Mouse (Mus musculus): ENCODE measurements at regions not wholly inside any gene's neighbourhood (a gene's known extent, or its start where the extent isn't known, plus 50 kb on each side); places are given as distances from the start of the nearest gene placed in this dataset.

DNA sequence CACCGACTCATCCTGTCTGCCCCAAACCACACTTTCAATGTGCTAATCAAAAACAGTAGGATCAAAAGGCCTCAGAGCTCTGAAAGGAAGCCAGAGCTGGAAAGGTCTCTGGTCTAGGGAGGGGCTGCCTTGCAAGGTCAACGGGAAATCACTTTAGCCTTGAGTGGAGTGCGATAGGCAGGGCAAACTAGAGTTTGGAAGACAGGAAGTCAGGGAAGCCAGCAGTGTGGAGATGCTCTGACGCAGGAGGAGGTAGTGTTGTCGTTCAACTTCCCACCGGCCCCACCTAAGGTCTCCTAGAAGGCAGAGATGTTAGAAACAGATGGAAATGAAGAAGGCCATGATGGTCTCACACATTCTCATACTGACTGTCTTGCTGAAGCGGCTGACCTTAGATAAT, 52.0 kb upstream of the Trp53i11 start:
- peak; percentile 63 for DNase-seq

DNA sequence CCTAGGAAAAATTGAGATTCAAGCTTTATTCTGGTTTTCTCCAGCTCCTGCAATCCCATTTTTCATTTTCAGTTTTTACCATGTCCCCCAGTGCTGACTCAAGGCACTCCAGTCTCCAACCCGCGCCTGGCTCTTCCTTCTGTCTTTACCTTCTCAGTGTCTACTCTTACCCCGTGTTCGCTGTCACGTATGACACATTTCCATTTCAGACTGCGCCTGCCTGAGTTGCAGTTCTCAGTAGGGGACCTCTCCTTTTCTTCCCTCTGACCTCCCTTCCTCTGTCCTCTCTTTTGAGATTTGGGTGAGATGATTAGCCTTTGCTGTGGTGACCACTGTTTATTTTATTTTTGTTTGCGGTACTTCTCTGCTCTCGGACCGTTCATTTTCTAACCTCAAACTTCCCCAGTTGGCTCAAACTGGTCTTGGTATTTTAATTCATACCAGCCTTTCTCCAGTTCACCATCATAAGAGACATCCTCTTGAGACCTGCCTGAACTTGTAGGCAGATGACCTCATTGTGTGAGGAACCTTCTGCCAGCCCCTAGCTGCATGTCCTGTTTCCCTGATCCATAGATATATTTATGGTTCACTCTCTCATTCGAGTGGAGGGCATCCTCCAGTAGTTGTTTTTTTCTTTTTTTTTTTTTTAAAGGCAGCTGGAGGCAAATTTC, 53.9 kb upstream of the Trp53i11 start:
- no peak for DNase-seq

DNA sequence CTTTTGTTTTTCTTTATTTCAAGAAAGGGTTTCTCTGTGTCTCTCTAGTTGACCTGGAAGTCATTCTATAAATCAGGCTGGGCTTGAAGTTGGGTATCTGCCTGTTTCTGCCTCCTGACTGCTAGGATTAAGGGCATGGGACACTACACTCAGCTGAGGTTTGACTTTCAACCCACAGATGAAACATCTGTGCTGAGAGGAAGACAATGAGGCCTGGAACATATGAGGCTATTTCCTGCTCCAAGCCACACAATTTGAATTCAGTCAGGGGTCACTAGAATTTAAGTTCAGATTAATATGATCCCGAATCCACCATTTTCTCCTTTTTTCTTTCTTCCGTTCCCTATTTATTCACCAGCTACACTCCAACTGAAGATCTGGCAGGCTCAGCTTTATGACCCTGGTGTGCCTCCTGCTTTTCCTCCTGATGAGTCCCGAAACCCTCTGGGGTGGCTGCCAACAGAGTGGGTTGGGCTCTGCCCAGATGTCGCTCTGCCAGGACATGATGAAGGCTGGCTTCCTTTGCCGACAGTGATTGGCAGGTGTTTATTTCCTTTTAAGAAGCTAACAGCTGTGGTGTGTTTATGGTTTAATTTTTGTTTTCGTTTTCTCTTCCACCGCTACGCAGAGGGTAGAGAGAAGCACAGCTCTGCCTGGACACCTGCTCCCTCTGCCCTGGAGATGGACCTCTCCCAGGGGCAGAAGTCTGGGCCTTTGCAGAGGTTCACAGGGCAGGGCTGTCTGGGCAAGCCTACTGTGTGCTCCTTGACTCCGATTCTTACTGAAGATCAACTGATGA, 55.3 kb upstream of the Trp53i11 start:
- peak; percentile 85 for DNase-seq

DNA sequence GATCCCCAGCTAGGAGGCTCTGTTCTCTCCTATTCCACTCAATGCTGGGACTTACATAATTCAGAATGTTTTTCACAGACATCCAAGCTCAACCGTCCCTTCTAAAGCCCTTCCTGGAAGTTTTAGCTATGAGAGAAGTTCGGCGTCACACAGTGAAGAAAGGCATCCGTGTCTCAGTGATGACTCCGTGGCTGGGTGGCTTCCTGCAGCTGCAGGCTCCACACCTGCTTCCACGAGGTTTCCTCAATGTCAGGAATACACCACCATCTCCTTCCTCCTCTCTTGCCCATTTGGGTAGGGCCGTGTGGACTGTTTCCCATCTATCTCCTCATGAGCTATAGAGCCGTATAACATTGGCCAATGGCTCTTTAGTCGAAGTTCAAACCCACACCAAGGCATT, 56.1 kb upstream of the Trp53i11 start:
- DNase-seq, result no peak

DNA sequence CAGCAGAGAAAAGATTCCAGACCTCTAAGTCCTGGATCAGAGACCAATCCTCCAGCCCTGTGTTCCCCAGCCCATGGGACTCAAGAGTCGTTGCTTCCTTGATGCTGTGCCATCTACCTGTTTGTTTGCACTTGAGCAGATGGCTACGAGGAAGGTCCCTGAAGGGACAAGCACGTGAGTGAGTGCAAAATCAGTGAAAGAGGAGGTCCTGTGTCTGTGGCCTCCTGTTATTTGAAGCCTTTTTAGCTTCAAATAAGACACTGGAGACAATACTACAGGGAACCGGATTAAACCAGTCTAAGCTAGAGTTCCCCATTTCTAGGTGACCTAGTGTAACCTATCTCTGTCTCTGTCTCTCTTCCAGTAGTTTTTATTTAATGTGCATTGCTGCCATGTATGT, 58.2 kb upstream of the Trp53i11 start:
- DNase-seq, result no peak

DNA sequence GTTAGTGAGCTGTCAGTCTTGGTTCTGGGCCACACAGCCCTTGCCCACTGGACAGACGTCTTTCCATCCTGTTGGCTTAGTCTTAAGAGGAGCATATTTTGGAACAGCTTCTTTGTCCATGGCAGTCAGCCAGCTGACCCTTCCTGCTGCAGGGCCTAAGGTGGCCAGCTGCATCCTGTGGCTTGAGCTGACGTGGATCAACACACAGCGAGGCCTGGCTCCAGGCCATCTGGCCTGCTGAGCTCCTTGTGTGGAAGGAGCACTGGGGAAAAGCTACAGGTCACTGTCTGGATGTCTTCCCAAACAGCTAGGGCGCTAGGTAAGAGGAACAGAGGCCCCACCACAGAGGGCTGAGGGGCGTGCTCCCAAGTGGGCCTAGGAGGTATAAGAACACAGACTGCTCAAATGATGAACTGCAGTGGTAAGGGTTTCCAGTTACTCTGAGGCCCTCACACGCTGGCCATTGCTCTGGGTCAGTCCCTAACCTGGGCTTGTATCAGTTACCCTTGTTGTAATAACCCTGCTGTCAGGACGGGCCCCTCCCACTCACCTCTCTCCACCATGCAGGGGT, 60.7 kb upstream of the Trp53i11 start:
- DNase-seq, result peak; percentile 83

DNA sequence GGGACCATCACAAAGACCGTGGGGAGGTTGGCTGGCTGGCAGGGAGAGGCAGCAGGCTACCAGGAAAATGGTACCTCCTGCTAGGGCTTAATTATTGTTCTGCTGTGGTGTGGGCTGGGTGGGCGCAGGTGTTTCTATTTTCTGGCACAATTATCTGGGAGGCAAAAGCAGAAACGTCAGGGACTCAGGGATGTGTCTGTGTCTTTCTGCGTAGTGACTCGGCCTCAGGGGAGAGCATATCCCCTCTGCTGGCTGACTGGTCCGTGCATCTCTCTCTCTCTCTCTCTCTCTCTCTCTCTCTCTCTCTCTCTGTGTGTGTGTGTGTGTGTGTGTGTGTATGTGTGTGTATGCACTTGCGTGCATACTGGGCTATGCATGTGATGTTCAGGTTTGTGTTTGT, 61.2 kb upstream of the Trp53i11 start:
- no peak for DNase-seq

DNA sequence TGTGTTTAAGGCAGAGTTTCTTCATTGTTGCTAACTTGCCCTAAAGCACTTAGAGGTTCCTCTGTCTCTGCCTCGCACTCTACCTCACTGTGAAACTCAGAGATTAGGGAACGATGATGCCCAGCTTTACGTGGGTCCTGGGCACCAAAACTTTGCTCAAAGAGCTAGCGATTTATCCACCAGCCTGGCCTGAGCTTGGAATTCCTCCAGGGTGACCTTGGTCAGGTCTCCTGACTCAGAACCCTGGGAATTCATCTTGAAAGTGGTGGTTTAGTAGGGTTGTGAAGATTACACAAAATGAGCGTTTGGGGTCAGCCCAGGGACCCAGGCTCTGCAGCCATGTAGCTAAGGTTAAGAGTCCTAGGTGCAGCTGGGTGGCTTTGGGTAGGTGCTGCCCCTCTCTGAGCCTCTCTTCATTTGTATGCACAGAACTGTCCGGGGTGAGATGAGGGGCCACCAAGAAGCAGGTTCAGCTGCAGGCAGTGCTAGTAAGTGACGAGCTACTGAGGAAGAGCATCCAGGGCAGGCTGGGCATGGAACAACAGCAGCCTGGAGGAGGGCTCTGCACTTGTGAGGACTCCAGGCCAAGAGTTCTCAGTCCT, 62.4 kb upstream of the Trp53i11 start:
- no peak for DNase-seq

DNA sequence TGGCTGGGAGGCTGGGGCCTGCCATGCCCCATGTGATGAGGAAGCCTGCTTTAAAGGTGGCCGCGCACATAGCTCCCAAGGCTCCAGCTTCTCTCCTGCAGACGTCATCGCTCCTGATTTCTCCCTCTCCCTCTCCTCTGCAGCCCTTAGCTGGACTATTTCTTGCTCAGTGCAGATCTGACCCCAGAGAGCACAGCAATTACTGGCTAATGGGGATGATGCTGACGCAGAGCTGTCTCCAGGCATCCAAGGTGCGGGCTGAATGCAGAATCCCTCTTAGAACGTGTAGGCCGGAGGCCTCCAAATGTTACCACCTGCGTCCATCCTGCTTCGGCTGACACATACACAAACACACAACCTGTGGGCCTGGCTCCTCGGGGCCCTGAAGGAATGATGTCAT, 63.5 kb upstream of the Trp53i11 start:
- DNase-seq, result no peak

DNA sequence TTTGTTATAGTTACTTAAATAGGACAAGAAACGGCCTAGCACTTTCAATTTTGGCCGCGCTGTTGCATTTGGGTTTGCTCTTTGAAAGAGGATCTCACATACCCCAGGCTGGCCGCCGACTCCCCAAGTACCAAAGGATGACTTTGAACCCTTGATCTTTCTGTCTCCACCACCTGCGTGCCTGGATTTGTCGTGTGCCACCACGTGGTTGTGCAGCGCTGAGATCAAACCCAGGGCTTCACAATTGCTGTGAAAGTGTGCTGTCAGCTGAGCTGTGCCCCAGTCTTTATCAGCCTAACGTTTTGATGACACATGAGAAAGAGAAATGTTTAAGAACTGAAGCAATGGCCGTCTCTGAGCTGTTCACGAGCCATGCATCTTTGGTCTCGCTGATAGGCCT, 67.0 kb upstream of the Trp53i11 start:
- no peak for DNase-seq

DNA sequence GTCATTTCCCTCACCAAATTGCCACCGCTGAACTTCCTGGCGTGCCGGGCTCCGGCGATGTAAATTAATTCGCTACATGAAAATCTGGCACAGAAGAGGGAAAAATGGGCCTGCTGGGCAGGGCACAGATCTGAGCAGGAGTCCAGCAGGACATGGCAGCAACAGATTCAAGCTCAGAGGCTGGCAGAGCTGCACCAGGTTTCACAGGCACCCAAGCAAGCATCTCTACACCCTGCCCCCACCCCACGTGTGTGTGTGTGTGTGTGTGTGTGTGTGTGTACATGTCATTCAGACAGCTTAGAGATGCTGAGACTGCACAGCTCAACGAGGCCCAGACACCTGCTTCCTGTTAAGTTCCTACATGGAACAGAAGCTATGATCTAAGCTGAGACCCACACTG, 68.3 kb upstream of the Trp53i11 start:
- no peak for DNase-seq

DNA sequence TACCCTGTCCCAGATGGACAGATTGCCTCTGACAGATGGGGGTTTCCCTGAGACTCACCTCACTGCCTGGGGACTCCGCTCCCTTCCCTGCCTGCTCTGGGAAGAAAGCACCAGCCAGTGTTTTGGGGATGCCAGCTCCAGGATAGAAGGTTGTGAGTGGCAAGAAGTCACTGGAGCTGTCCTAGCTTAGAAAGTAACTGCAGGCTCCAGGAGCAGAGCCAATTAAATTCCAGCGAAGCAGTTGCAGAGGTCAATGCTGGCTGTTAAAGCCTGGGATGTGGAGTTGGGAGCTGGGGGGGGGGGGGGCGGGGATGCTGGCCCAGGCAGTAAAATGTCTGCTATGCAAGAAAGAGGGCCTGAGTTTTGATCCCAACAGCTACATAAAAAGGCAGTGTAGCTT, 69.3 kb upstream of the Prdm11 start:
- DNase-seq, result no peak

DNA sequence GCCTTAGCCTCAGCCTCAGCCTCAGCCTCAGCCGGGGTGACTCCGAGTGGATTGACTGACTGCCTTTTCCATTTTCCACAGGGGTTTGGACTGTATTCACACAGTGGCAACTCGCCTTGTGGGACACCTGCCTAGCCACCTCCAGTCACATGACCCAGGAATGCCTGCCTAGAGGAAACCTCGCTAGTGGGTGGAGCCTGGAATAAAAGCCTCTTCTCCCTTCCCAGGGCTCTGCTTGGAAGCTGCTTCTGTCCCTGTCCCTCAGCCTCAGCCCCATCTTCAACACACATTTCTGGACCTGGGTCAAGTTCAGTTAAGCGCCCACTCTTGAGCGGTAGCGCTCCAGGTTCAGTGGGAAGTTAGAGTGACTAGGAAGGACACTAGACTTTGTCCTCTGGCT, 68.0 kb upstream of the Prdm11 start:
- no peak for DNase-seq

DNA sequence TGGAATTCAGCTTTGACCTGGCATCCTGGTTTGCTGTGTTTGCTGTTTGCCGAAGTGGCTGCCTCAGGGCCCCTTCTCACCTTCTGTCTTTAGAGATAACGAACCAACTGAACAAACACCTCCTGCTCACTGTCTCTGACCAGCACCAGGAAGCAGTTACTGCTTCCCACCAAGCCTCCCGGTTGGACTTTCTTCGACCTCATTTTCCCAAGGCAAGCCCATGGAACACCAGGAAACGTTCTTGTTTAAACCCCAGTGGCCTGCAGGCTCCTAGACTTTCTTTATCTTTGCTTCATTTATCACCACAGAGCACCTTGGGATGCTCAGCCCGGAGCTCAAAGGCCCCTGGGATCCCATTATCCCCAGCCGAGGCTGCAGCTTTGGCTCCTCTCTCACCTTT, 66.4 kb upstream of the Prdm11 start:
- no peak for DNase-seq

DNA sequence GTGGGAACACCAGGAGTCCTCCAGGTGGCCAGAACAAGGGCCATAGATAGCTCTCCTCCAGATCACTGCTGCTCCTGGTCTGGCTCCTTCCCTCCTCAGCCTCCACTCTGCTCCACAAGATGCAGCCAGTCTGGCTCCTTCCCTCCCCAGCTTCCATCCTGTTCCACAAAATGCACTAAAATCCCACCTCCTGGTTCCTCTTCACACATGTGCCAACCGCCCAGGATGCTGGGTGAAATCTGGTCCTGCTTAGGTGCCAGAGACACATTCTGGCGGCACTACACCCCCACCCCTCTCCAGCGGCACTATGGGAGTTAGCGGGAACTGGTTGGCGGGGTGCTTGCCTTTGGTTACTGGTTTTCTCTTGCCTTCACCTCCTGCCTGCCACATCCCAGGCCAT, 64.9 kb upstream of the Prdm11 start:
- DNase-seq, result no peak

DNA sequence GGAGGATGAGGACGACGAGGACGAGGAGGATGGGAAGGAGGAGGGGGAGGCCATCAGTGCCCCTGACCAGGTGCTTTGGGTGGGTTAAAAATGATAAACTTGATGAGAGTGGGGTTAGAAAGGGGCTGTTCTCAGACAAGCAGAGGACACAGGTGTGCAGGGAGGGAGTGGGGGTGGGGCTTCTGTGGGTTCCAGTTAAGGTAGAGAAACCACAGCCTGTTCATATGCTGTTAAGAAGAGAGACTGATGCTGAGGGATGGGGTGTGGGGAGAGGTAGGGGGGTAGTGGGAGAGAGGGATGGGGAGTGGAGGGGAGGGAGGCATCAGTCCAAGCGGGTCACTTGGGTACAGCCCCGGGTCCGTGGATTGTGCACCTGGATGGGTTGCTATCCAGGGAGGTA, 60.6 kb upstream of the Prdm11 start:
- DNase-seq, result no peak

DNA sequence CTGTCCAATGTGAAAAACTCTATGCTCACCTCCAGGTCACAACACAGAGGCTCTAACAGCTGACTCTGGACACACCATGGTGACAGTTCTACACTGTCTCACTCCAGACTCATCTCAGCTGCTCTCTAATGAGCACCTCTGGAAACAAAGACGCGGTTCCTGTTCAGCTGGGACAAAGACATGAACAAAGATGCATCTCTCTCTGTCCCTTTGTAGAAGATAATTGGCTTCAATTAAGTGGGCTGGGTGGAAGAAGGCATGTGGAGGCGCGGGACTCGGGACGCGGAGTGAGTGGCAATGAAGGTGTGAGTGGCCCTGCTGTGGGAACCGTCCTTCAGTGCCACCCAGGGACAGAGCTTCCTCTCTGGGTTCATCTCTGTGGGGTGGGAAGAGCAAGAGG, 56.0 kb upstream of the Prdm11 start:
- DNase-seq, result no peak

DNA sequence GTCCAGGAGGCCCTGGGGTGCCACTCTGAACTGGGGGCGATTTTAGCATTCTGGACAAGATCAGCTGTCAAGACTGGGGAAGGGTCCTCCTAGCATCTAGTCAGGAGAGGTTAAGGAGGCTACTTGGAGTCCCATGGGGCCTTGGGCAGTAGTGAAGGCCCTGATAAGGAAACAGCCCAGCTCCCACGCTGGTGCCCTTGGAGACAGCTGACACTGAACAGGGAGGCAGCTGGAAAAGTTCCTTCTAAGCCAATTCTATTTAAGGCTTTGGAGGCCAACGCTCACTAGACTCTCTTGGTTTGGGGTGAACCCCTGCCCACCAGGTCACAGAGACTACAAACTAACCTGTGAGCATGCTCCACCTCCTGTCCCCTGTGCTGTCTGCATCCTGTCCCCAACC, 53.8 kb upstream of the Prdm11 start:
- peak; percentile 14 for DNase-seq

DNA sequence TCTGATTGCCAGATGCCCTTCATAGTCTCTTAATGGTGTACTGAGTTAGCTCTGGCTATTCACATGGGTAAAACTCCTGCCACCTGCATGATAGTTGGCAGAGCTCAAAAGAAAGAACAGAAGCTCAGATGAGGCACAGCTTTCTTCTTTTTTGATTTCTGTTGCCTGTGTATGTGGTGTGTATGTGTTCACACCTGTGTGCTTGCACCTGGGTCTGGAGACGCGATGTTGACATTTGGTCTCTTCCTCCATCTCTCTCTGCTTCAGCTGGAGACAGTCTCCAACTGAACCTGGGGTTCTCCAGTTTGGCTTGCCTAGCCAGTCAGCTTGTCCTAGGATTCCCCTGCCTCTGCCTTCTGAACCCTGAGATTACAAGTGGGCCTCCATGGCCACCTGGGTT, 51.0 kb upstream of the Prdm11 start:
- no peak for DNase-seq

DNA sequence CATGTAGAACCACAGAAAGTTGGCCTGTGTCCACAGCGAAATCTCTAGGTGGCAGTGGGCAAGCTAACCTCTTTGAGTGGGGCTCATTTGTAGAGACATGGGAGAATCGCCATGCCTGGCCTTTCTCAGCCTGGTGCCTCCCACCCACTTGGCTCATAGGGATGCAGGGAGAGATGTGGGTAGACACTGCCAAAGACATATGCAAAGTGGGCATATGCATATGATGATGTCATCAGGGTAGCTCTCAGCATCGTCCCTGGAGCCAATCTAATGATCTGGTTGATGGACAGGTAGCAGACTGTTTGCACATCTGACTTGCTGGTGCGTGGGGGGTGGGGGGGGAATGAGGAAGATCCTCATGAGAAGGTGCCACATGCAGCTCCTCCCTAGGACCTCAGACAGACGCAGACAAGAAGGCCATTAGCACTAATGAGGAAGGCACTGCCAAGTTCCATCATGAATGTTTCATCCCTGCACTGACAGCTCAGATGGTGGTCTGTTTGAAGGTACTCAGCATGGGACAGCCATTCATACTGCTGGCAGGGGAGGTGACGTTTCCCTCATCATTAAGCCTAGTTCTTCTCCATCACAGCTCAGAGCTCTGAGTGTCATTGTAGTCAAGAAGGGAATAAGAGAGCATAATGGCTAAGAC, 50.2 kb upstream of the Prdm11 start:
- DNase-seq, result no peak

All from adrenal gland, postnatal 10 days (tissue).